Mouse (Mus musculus) spleen, postnatal 14 days (tissue): ENCODE measurements around the gene Gtf3c2.

Experiments
- DNase-seq, 2 experiments: peaks; one replicate each; pipeline ENCODE4 v3.0.0; 2021 to 2022; ENCODE audit warnings: low spot score in 2 of 2

Gtf3c2 gene

DNA sequence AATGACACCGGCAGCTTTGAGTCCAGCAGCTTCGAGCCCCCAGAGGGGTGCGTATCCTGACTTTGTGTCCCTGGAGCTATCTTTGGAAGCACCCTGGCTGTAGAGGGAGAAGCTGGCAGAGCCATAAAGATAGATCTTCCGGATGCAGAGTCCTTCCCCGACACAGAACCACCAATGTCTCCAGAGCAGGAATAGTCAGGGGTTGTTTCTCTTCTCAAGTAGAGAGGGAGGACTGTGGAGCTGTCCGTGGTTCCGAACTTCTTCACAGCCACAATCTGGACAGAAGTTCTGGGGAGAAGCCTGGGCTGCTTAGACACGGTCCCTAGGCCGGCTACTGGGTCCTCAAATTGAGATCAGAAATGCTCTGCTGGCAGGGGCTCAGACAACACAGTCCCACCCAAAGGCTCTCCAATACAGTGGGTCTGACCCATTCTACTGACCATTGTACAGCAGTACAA is 40.9 kb downstream of the Gtf3c2 start:
- DNase-seq = no peak

GRCm38 (mm10) chr5:31138241-31138967 is 41.5 kb downstream of the Gtf3c2 start, which contains the start of gene Ucn:
Gene Ucn, minus strand, starts transcription at chr5:31138829.
- DNase-seq = no peak

DNA sequence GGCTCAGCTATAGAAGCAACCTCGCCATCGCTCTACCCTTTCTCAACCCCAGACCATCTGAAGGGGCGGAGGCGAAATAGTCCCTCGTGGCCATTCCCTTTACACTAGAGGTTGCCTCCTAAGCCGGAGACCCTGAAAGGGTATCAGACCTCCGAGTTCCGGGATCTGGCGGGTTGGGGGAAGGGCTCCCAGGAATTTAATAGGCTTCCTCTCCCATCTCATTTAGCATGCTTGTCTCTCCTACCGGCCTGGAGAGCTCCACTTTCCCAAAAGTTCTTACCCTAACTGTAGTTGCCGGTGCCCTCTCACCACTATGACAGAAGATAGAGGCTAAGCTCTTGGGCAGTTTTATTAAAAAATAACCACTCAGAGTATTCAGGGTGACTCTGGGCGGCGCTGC is 42.3 kb downstream of the Gtf3c2 start:
- no peak for DNase-seq

DNA sequence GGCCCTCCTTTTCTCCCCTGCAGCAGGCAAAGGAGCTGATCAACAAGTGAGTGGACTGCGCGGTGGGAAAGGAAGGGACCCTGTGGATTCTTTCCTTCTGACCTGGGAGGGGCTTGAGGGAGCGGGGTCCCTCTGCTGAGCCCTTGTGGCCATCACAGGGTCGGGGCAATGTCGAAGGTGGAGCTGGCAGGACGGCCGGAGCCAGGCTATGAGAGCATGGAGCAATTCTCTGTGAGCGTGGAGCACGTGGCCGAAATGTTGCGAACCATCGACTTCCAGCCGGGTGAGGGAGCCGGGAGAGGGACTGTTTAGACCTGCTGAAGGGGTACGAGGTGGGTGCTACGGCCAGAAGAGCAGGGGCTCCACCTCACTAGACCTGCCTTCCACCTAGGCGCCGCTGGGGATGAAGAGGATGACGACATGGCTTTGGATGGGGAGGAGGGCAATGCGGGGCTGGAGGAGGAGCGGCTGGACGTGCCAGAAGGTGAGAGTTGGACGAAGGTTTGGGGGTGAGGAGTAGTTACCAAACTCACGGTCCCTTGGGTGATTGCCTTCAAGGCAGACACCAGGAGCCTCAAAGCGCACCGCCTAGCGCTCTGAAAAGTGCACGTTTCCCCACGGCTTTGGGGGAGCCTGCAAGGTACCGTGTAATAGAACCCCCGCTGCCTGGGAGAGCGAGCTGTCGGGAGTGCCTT is 43.1 kb downstream of the Gtf3c2 start:
- DNase-seq = no peak

DNA sequence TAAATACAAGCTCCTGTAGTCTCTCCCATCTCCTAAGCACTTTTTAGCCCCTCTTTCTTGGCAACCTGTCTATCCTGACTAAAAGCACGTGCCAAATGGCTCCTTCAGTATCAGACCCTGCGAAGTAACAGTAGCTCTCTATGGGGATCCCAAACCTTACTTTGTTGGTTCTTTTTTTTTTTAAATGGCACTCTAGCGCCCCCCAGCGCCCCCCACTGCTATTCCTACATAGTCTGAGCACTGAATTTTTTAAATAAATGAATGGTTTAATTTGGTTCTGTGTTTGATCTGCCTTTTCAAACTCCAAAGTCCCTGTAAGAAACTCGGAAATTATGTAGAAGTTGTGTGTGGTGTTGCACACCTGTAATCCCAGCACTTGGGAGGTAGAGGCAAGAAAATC is 53.9 kb downstream of the Gtf3c2 start:
- no peak for DNase-seq

DNA sequence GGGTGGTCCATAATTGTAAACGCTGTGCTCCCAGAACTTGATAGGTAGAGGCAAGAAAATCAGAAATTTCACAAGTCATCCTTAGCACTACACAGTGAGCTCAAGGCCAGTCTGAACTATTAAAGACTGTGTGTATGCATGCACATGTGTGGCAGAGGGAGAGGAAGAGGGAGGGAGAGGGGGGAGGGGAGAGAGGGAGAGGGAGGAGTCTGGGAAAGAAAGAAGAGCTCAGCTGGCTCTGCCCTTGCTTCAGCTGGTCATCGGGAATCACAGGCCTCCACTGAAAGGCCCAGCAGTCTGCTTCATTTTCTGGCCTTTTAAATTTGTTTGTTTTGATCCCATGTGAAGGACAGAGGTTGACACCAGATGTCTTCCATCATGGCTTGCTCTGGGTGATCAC is 56.5 kb downstream of the Gtf3c2 start:
- no peak for DNase-seq

DNA sequence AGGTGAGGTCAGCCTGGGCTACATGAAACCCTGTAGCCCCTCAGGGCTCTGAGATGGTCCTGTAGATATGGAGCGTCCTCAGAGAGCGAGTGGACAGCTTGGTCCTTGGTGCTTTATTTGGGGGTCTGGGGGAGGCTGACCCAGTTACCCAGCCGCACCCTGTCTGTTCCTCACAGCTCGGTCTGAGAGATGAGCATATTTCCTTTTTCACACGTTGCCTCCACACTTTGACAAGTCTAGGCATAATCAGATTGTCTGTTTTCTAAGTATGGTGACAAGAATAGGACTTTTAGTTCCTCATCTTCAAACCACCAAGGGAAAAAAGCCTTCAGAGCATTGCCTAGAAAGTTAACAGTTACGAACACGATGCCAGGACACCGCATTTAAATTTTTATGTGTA is 58.8 kb downstream of the Gtf3c2 start:
- DNase-seq = no peak

DNA sequence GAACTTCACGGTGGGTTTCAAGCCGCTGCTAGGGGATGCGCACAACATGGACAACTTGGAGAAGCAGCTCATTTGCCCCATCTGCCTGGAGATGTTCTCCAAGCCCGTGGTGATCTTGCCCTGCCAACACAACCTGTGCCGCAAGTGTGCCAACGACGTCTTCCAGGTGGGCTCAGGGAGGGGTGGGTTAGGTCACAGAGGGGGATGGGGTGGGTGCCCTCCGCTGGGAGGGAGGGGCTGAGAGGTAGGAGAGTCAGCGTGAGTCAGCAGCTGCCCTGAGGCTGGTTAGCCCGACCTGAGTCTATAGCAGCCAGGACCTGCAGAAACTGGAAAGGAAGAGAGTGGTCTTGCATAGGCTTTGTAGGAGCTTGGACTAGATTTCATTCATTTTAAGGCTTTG is 63.0 kb downstream of the Gtf3c2 start:
- DNase-seq = no peak

GRCm38 (mm10) chr5:31116354-31116753 is 63.6 kb downstream of the Gtf3c2 start, which contains the start of gene Trim54:
Gene Trim54, plus strand, starts transcription at chr5:31116712.
- no peak for DNase-seq

- no peak for DNase-seq
Observed at GRCm38 (mm10) chr5:31110781-31111180, 69.2 kb downstream of the Gtf3c2 start.

GRCm38 (mm10) chr5:31108000-31108490 is 71.9 kb downstream of the Gtf3c2 start, which contains the start of gene Slc30a3:
Gene Slc30a3, minus strand, starts transcription at chr5:31108237.
- DNase-seq = no peak
